21 mouse cellular contexts compared by ENCODE assay signal in genomic region chr7:119041502-119041901, GRCm38 (mm10). TPM values are rescaled to one million over a fixed set of nuclear protein-coding genes. Genes with fewer than 3 reads are reported as not detected.
DNase-seq lines count a peak whose midpoint lies in the region; ATAC-seq and TF ChIP-seq lines count a peak whose summit lies in the region.
"Had no signal": no experiment of that assay in that cellular context is flagged by ENCODE, and none has a peak within 500 bp of the region (broad histone marks: within the 10 kb centered on the region; RNA-seq: fewer than 3 reads in every experiment).

No protein-coding gene starts in this region.

- DNase-seq in MEL (ENCODE audit: low read depth, low spot score) (peak; percentile 68), MEL-GATA-1-ER (ENCODE audit: extremely low read depth, low read depth) (peak; percentile 53)
- DNase-seq: adrenal gland, adult 2 months; adrenal gland, adult 8-10 months; adrenal gland, postnatal 10 days; adrenal gland, postnatal 14 days; adrenal gland, postnatal 25 days; adrenal gland, postnatal 36 days; B cell, adult 2 months; cerebellum, adult 11 months; cerebellum, adult 11-12 months; cerebellum, adult 18-20 months; cerebellum, adult 2 months; cerebellum, adult 8-10 months; cerebellum, adult 9-10 months had no signal

- H3K4me1 ChIP-seq in MEL (ENCODE audit: control insufficient read depth in 1 of 2, insufficient read depth in 2 of 2, low read length in 2 of 2), result peaks cover 0 to 4% of the 10 kb centered on the region in 2 experiments; a peak in 2 of 4 replicates
- no peaks in the 10 kb centered on the region for H3K4me1 ChIP-seq in forebrain, embryonic 12.5 days

- H3K4me2 ChIP-seq in forebrain, embryonic 12.5 days, result no peak overlapping the region

- no peaks in the 10 kb centered on the region for H3K27me3 ChIP-seq in MEL (ENCODE audit: control insufficient read depth in 1 of 2, insufficient read depth in 2 of 2, low read length in 2 of 2)
- H3K27me3 ChIP-seq in forebrain, embryonic 12.5 days, result no peaks in the 10 kb centered on the region

- no peak for TF ChIP-seq RAD21 in MEL (IDR thresholded peaks at IDR 0.05; ENCODE audit: low read depth, low read length)

- no peaks in the 10 kb centered on the region for H3K9me3 ChIP-seq in MEL (replicated peaks; ENCODE audit: insufficient read depth, low read length)
- H3K9me3 ChIP-seq in forebrain, embryonic 12.5 days, result no peaks in the 10 kb centered on the region

- ATAC-seq in cerebellum, adult (ENCODE audit: insufficient number of reproducible peaks, low FRiP score, low TSS enrichment), result no peak
- no peak for ATAC-seq in forebrain, embryonic 12.5 days (ENCODE audit: low FRiP score)
- ATAC-seq: activated CD4-positive, CD25-positive, alpha-beta regulatory T cell, adult 4 months; CD4-positive, CD25-positive, alpha-beta regulatory T cell, adult 4 months; Patski had no signal

- TF ChIP-seq POLR2A in MEL (IDR thresholded peaks at IDR 0.05; ENCODE audit: control insufficient read depth in 1 of 2, insufficient read depth in 1 of 2, low read depth in 1 of 2, low read length in 2 of 2, poor library complexity in 1 of 2), result no peak

- H3K79me2 ChIP-seq in MEL (ENCODE audit: control insufficient read depth, insufficient read depth, low read length, poor library complexity), result no peaks in the 10 kb centered on the region

- H3K4me3 ChIP-seq in MEL (ENCODE audit: control insufficient read depth in 1 of 2, insufficient read depth in 1 of 2, low read depth in 2 of 2, low read length in 2 of 2), result no peak overlapping the region
- H3K4me3 ChIP-seq in forebrain, embryonic 12.5 days (replicated peaks), result no peak overlapping the region

- H3K36me3 ChIP-seq in MEL (ENCODE audit: control insufficient read depth in 1 of 2, insufficient read depth in 2 of 2, low read length in 2 of 2), result no peaks in the 10 kb centered on the region
- no peaks in the 10 kb centered on the region for H3K36me3 ChIP-seq in forebrain, embryonic 12.5 days (replicated peaks)
- H3K36me3 ChIP-seq: G1E had no signal

- TF ChIP-seq EP300 in MEL (IDR thresholded peaks at IDR 0.05; ENCODE audit: low read depth in 1 of 2, low read length in 2 of 2), result peak; percentile 70 to 79

- no peak overlapping the region for H3K27ac ChIP-seq in MEL (ENCODE audit: control insufficient read depth, low read depth, low read length)
- H3K27ac ChIP-seq in forebrain, embryonic 12.5 days, result no peak overlapping the region

- H3K9ac ChIP-seq in MEL (ENCODE audit: control insufficient read depth, low read depth, low read length, poor library complexity, severe bottlenecking), result no peak overlapping the region
- H3K9ac ChIP-seq in forebrain, embryonic 12.5 days, result no peak overlapping the region

- no peak for TF ChIP-seq CTCF in MEL (IDR thresholded peaks at IDR 0.05 in 2 of 3, conservative IDR thresholded peaks at IDR 0.05 in 1 of 3; ENCODE audit: control insufficient read depth in 1 of 3, insufficient read depth in 1 of 3, low read depth in 2 of 3, low read length in 3 of 3, poor library complexity in 1 of 3, severe bottlenecking in 1 of 3)

TF ChIP-seq in MEL, 35 proteins besides CTCF, POLR2A, EP300 and RAD21:
- no peak for TF ChIP-seq ZC3H11A (IDR thresholded peaks at IDR 0.05; ENCODE audit: low read depth, low read length)
- peak; percentile 45 for TF ChIP-seq TAL1 (IDR thresholded peaks at IDR 0.05; ENCODE audit: low read length)
- no peak for TF ChIP-seq MAZ (IDR thresholded peaks at IDR 0.05; ENCODE audit: low read depth, low read length)
- no peak for TF ChIP-seq BHLHE40 (IDR thresholded peaks at IDR 0.05; ENCODE audit: borderline replicate concordance, low read depth, low read length)
- TF ChIP-seq MAX (IDR thresholded peaks at IDR 0.05; ENCODE audit: low read length), result no peak
- no peak for TF ChIP-seq POLR2AphosphoS2 (IDR thresholded peaks at IDR 0.05; ENCODE audit: low read length)
- TF ChIP-seq TCF12 (IDR thresholded peaks at IDR 0.05; ENCODE audit: low read depth, low read length), result peak; percentile 80
- no peak for TF ChIP-seq E2F4 (IDR thresholded peaks at IDR 0.05; ENCODE audit: borderline replicate concordance, low read depth, low read length)
- TF ChIP-seq JUND (IDR thresholded peaks at IDR 0.05; ENCODE audit: low read depth, low read length), result no peak
- TF ChIP-seq TBP (IDR thresholded peaks at IDR 0.05; ENCODE audit: low read depth, low read length), result no peak
- no peak for TF ChIP-seq SMC3 (IDR thresholded peaks at IDR 0.05; ENCODE audit: low read depth, low read length)
- no peak for TF ChIP-seq NELFE (IDR thresholded peaks at IDR 0.05; ENCODE audit: low read depth, low read length)
- no peak for TF ChIP-seq MEF2A (IDR thresholded peaks at IDR 0.05; ENCODE audit: extremely low read depth, insufficient replicate concordance, low read depth, low read length, poor library complexity, severe bottlenecking)
- 0 out of 2 replicates have a peak, but pooled peaks have one; percentile 18 for TF ChIP-seq SIN3A (IDR thresholded peaks at IDR 0.05; ENCODE audit: low read length)
- TF ChIP-seq USF2 (IDR thresholded peaks at IDR 0.05; ENCODE audit: borderline replicate concordance in 1 of 2, insufficient read depth in 1 of 2, low read depth in 1 of 2, low read length in 2 of 2), result no peak
- TF ChIP-seq GABPA (IDR thresholded peaks at IDR 0.05; ENCODE audit: low read depth, low read length), result no peak
- no peak for TF ChIP-seq POLR2AphosphoS5 (IDR thresholded peaks at IDR 0.05; ENCODE audit: borderline replicate concordance, low read depth, low read length)
- TF ChIP-seq KAT2A (conservative IDR thresholded peaks at IDR 0.05; ENCODE audit: low read depth, low read length), result no peak
- TF ChIP-seq ETS1 (IDR thresholded peaks at IDR 0.05; ENCODE audit: low read depth, low read length), result no peak; the same call in 1 of the 2 replicates
- TF ChIP-seq ZKSCAN1 (IDR thresholded peaks at IDR 0.05; ENCODE audit: low read depth, low read length), result no peak
- TF ChIP-seq MYC (IDR thresholded peaks at IDR 0.05; ENCODE audit: low read depth, low read length), result no peak
- TF ChIP-seq MXI1 (IDR thresholded peaks at IDR 0.05; ENCODE audit: low read depth, low read length), result no peak
- TF ChIP-seq ZNF384 (IDR thresholded peaks at IDR 0.05; ENCODE audit: low read depth, low read length), result peak; percentile 75
- TF ChIP-seq CHD1 (IDR thresholded peaks at IDR 0.05; ENCODE audit: low read depth, low read length), result no peak
- TF ChIP-seq MYB (IDR thresholded peaks at IDR 0.05; ENCODE audit: low read depth, low read length), result no peak
- TF ChIP-seq MAFK (IDR thresholded peaks at IDR 0.05; ENCODE audit: borderline replicate concordance, low read depth, low read length), result no peak
- TF ChIP-seq ZMIZ1 (IDR thresholded peaks at IDR 0.05; ENCODE audit: low read depth, low read length), result no peak
- TF ChIP-seq HCFC1 (IDR thresholded peaks at IDR 0.05; ENCODE audit: low read depth, low read length), result no peak
- TF ChIP-seq USF1 (IDR thresholded peaks at IDR 0.05; ENCODE audit: low read depth, low read length), result no peak
- peak; percentile 78 for TF ChIP-seq RCOR1 (IDR thresholded peaks at IDR 0.05; ENCODE audit: low read depth, low read length)
- TF ChIP-seq NRF1 (IDR thresholded peaks at IDR 0.05; ENCODE audit: insufficient read depth, low read depth, low read length, poor library complexity, severe bottlenecking), result no peak
- TF ChIP-seq CHD2 (IDR thresholded peaks at IDR 0.05; ENCODE audit: low read length), result no peak
- TF ChIP-seq UBTF (IDR thresholded peaks at IDR 0.05; ENCODE audit: borderline replicate concordance, insufficient read depth, low read depth, low read length), result no peak
- peak; percentile 77 for TF ChIP-seq GATA1 (IDR thresholded peaks at IDR 0.05; ENCODE audit: low read depth, low read length)
- no peak for TF ChIP-seq ELF1 (IDR thresholded peaks at IDR 0.05; ENCODE audit: low read depth, low read length)

RNA-seq across cellular contexts. Expression of gene Gprc5b, which starts 46.5 kb away (rescaled TPM):
- not detected in 2 replicates for total RNA-seq in MEL (2012; rRNA removed)
- not detected for polyA plus RNA-seq in MEL (2012; ENCODE audit: insufficient read depth in 1 of 2, insufficient read length in 2 of 2, low read depth in 1 of 2, low replicate concordance in 2 of 2, missing spikeins in 1 of 2)
- 11.8 and 15.1 TPM in 2 replicates for polyA plus RNA-seq in forebrain, embryonic 12.5 days (2016; fragmentation: Nextera tagmentation; extraction: Ambion mirVana)
- polyA plus RNA-seq: G1E had no signal

Comparison
In these comparisons a context has a peak if more than half of its experiments do, and no peak if none do; other contexts are left out.
1. RNA of gene Gprc5b, which starts 46.5 kb away (polyA plus RNA-seq): 11.8 to 15.1 TPM in forebrain, embryonic 12.5 days; not detected in MEL; every median in the first group is over 10 times any median in the second.